Mouse (Mus musculus) frontal cortex, adult 2 months (tissue): ENCODE data around the gene Capza1. TPM values are rescaled to one million over a fixed set of nuclear protein-coding genes. Genes with fewer than 3 reads are reported as not detected.
"Not testable (repeated sequence)": the region's sequence is repeated elsewhere in the genome, so short reads cannot be mapped to it uniquely, and the experiment has no call there.

Source experiments
- DNase-seq, 2 experiments: peaks; one replicate each; pipeline ENCODE4 v3.0.0; 2022; ENCODE audit warnings: low spot score in 1 of 2; ENCODE audit errors: extremely low spot score in 1 of 2
- polyA plus RNA-seq: library from polyadenylated mRNA; depleted of rRNA; stranded (reverse); fragments of >200 nt; gene quantifications from 2 replicates; pipeline ENCODE4 v1.2.3, GENCODE M21; 2012

Capza1 gene
- polyA plus RNA-seq, 1 experiment = 35.0 TPM

DNA sequence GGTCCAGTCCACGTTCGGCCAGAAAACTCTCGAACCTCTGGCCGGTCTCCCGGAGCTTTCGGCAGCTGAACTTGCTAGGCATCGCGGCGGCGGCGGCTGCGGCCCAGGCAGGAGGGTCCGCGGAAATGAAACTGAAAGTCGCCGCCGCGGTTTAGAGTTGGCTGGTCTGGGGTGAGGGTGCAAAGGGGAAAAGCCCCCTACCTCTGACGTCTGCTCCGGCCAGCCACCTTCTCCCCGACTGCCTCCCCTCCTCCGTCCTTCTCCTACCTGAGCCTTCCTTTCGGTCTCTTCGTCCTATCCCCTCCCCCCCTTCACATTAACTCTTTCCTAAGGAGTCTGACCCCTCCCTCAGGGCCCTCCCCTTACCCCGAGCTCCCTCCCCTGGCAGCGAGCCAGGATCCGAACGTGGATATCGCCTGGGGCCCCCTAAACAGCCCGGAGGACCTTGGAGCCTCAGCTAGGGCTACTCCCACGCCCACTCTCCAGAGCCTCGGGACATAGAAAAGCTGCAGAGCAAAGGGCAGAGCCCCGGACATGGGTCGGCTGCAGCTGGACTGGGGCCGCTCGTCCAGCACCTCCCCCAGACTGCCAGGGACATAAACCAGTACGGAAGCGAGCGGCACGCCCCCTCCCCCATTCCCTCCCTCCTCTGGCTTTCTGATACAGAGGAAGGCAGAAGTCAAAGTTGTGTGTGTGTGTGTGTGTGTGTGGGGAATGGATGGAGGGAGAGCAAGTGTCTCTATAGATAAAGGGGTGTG, 46.1 kb downstream of the Capza1 start, which contains the start of gene Mov10:
Mov10 (minus strand) TSS at position 573 of the 758 bp plus-strand sequence.
- DNase-seq = peak in 1 of 2 experiments; percentile 29

DNA sequence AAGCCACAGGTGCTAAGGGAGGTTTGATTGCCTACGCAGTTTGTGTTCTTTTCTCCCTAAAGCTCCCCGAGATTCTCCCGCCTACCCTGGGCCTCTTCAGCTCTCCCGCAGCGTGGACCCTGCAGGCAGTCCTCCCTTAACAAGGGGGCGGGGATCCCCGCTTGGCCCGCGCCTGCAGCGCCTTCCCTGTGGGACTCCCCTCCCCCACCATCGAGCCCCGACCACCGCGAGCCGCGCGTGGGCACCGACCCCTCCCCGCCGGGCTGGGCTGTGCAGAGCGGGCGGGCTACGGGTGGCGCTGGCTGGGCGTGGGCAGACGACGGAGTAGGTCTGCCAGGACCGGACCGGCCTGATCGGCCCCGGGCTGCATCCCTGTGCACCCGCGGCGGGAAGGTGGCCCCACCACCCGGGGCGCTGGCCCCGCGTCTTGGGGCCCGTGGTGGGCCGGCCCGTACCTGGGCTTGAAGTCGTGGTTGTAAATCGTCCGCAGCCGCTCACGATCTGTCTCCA, 46.8 kb downstream of the Capza1 start:
- DNase-seq = peak in 1 of 2 experiments; percentile 39

DNA sequence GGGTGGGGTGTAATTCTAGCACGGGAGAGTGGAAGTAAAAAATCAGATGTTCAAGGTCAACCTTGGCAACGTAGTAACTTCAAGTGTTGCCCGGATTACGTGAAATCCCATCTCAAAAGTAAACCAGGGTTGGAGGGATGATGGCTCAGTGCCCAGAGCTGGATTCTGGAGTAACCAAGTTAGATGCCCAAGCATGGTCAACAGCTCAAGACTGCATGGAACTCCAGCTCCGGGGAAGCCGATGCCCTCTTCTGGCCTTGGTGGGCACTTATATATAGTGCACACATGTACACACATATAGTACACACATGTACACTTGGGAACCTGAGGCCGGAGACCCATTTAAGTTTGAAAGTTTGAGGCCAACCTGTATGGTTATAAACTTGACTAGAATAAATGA, 48.2 kb downstream of the Capza1 start:
- DNase-seq = no peak

DNA sequence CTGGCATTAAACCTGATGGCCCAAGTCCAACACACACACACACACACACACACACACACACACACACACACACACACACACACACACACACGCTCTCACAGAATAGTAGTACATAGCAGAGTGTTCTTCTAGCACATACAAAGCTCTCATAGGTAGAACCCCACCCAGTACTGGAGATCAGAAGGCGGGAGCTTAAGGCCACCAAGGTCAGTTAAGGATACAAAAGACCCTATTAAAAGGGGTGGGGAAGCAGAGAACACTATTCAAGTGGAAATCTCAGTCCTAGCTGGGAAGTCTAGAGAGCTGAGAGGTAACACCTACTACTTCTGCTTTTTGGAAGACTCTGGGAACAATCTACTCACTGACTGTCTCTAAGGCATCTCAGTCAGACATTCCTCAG, 49.0 kb downstream of the Capza1 start:
- DNase-seq = no peak

DNA sequence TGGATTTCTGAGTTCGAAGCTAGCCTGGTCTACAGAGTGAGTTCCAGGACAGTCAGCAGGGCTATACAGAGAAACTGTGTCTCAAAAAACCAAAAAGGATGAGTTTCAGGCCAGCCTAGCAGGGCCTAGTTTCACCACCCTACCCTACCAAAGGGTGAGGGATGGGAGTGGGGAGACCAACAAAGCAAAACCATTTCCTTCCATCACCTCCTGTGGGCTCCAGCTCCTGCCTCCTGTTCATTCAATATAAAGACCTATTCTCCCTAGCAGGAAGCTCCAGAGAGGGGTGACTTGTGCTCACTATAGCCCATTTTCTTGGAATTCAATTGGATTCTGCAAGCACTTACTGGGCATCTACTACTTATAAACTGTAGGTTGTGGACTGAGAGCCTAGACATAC, 49.6 kb downstream of the Capza1 start:
- DNase-seq = no peak

DNA sequence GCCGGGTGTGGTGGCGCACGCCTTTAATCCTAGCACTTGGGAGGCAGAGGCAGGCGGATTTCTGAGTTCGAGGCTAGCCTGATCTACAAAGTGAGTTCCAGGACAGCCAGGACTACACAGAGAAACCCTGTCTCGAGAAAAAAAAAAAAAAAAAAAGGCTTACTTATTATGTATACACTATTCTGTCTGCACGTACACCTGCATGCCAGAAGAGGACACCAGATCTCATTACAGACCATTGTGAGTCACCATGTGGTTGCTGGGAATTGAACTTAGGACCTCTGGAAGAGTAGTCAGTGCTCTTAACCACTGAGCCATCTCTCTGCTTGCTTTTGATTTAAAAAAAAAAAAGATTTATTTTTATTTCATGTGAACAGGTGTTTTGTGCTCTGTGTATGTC, 51.1 kb downstream of the Capza1 start:
- DNase-seq = not testable (repeated sequence)

DNA sequence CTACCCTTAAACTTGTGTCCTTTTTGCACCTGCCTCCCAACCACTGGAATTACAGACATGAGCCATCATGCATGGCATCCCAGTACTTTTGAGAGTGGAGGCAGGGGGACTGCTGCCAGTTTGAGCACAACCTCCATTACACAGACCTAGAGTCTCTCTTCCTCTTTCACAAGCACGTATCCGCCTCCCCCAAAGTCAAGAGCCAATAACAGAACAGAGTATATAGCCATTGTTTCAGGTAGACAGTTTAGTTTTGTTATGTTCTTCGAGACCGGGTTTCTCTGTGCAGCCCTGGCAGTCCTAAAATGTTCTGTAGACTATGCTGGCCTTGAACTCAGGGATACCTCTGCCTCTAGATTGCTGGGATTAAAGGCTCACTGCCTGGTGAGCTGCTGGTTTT, 52.1 kb downstream of the Capza1 start:
- DNase-seq = no peak

DNA sequence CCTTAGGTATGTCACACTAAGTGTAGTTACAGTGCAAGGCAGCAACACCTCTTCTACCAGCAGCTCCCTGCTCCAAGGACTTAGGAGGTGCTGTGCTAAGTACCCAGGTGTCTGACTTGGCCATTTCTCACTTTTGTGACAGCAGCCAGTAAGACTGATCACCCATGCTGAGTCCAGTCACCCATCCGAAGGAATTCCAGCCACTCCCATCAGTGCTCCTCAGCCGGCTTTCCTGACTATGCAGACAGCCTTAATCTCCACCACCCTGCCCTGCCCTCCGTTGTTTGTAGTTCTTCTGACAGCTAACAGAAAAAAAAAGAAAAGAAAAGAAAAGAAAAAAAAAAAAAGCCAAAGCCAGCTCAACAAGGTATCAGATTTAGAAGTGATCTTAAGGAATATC, 52.6 kb downstream of the Capza1 start:
- DNase-seq = no peak

DNA sequence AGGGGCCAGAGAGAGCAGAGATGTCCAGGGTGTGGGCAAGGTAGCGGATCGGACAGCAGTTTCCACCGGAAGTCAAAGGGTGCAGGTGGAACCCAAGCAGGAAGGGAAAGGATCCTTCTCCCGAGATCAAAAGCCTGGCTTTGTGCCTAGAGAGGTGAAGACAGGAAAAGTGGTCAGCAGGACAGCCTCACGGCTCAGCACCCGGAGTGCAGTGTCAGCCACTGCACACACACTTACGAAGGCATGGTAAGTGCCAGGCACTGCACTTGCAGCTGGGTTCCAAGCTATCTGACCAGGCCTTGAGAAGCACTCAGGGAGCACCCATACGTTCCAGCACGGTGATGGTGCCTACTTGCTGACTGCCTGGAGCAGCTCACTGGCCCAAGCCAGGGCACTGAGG, 58.8 kb downstream of the Capza1 start:
- DNase-seq = no peak

DNA sequence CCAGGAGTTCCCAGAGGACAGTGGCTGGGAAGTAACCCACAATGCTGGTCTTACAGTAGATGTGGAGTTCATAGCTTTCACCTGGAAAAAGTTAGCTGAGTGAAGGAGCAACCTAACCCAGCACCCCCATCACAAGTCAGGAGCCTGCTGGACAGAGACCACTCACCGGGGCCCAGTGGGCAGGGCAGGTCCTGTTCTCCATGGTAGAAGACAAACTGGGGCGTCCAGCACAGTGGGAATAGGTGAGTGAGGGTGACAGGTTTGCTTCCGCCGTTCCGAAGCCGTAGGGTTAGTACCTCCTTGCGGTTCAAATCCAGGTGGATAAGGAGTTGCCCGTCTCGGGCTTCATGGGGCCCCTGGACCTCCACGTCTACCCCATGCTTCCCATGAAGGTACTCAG, 60.0 kb downstream of the Capza1 start:
- no peak for DNase-seq

DNA sequence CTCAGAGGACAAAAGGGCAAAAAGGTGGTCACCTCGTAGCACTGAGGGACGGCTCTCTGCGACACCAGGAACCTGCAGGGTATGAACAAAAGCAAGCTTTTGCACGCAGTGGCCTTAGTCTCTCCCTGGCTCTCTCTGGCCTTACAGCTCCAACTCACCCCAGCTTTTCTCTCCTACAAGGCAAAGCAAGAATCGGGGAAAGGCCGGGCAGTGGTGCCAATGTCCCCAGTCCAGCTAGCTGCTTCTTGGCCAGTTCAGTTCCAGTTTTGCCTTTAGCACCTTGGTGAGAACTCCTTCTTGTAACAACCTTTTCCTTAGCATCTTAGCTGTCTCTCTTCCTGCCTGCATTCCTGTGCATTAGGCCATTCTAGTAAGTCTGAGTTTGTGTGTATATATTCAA, 62.8 kb downstream of the Capza1 start:
- DNase-seq = no peak

DNA sequence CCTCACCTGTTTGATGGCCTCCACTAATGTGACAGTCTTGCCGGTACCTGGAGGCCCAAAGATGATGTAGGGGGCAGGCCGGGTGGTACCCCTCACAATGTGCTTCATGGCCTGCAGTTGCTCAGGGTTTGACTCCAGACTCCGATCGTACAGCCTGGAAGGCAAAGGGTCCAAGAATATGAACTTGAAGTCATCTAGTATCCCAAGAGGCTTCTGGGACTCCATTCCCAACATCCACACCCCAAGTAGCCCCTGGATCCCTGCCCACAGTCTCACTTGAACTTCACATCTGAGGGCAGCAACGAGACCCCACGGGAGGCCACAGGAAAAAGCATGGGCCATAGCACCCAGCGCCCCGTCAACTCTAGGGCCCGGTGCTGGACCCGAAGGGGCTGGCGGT, 63.6 kb downstream of the Capza1 start:
- no peak for DNase-seq

DNA sequence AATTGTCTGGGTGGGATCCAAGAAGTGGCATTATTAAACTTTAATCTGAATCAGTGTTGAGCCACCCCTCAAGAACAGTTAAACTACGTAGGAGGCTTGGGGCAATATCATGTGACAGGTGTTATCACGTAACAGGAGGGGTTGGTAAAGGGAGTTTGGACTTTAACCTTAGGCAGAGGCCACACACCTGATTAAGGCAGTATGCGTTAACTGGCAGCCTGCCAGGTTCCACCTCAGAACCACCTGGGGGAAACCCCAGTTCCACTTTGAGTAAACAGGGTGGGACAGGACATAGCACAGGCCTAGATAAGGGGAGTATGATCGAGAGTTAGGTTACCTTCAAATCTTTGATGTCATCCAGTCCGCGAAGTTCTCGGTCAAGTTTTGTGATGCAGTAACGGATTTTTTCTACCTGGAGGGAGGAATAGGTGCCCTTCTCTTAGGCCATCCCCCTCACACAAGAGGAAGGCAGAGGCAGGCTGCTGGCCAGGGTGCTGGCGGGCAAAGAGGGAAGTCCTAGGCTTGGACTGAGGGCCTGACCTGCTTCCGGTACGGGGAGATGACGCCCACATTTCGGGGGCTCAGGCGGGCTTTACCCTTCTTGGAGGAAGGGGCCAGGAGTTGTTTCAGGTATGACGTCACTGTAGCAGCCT, 67.7 kb downstream of the Capza1 start:
- DNase-seq = no peak

DNA sequence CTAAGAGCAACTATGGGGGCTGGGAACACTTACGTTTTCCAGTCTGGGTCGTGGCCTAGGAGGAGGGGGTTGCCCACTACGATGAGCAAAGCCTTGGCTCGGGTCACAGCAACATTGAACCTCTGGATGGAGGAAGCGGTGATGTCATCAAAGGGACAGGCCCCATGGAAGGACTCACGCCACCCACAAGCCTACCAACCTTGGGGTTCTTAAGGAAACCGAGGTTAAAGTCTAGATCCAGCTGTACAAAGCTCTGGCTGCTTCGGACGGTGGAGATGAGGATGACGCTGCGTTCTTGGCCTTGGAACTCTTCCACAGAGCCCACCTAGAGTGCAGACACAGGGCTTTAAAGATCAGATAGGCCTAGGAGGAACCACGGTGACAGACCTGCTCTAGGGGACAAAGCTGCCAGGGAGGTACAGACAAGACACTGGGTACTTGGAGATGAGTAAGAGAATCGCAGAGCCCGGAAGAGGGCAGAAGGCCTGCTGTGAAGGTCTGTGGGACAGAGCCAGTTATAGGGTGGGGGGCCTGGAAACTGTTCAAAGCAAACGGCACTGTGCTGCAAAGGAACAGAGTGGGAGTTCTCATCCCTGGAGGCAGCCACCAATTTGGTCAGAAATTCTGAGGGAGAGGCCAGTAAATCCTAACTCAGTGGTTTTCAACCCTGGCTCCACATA, 68.5 kb downstream of the Capza1 start:
- no peak for DNase-seq

DNA sequence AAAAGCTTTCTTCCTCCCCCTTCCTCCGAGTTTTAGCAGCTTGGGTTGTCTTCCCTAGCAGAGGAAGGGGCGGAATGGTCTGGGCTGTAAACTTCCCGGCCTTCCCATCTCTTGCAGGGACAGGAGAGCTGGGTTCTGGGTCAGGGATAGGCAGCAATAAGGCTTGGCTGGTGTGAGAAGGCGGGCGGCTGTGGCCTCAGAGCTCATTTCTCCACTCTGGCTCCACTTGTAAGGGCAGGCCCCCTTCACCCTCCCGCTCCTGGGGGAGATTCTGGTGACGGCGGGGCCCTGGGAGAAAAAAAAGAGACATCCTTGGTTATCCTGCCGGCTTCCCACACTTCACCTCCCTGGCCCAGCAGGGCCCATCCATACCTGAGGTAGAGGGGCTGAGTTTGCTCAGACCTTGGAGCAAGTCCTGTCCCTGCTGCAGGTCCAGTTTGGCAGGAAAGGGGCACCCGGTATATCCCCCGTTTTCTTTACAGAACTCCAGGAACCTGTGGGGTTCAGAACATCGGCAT, 69.3 kb downstream of the Capza1 start:
- DNase-seq = no peak

DNA sequence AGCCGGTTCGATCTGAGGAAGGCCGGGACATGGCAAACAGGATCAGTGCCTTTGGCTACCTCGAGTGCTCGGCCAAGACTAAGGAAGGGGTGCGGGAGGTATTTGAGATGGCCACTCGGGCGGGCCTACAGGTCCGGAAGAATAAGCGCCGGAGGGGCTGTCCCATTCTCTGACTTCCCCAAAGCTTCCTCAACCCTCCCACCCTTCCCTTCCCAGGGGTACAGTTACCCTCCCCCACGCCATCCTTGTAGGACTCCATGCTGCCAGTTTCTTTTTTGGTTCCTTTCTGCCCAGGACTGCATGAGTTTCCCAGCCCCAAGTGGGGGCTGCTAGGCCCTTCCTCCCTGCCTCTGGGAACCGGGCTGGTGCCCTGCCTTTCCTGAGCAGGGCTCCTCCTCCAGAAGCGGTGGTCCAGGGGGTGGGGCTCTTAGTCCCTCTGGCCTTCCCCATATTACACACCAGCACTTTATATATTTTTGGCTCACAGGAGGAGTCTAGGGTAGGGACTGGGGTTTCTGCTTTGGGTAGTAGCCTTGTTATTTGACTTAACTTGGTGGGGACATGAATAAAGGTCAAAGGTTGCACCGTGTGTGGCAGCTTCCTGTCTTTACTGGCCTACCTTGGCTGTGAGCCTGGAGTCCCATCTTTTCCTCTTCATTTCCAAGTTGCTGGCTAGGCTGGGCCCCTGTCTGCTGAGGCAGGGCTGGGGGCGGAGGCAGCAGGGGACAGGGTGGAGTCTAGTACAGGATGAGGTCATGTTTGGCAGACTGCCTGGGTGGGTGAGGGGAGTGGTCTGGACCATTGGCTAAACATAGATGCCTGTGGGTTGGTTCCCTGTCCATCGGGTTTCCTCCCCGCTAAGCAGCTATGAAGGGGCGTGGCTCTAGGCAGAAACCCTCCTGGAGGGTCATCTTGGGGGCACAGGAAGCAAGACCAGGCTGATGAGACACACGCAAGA, 70.2 kb downstream of the Capza1 start:
- DNase-seq = peak in 1 of 2 experiments; percentile 75

DNA sequence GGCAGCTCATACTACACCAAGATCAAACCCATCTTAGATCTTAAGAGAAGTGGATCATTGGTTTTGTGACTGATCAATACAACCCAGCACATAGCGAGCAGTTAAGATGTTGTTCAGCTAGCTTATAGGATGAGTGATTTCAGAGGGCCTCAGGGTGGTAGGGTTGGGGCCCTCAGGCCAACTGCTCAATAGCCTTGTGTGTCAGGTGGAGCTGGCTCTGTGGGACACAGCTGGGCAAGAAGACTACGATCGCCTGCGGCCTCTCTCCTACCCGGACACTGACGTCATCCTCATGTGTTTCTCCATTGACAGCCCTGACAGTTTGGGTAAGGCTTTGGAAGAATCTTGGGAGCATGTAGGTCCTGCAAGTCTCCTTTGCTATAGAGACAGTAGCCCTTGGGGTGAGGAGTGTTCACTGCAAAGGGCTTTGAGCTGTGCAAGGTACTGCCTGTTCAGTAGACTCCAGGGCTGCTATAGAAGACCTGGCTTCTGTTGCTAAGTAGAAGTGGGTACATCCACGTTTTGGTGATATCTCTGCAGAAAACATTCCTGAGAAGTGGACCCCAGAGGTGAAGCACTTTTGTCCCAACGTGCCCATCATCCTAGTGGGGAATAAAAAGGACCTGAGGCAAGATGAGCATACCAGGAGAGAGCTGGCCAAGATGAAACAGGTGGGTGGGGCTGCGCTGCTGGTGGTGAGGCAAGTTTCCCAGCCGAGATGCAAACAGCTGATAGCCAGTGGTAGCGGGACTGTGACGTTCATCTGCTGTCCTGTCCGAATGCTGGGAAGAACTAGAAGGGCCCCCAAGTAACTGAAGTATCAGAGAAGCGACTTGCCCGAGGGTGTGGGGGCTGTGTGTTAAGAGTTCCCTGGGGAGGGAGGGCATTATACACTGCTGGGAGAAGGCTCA, 71.7 kb downstream of the Capza1 start:
- DNase-seq = no peak

DNA sequence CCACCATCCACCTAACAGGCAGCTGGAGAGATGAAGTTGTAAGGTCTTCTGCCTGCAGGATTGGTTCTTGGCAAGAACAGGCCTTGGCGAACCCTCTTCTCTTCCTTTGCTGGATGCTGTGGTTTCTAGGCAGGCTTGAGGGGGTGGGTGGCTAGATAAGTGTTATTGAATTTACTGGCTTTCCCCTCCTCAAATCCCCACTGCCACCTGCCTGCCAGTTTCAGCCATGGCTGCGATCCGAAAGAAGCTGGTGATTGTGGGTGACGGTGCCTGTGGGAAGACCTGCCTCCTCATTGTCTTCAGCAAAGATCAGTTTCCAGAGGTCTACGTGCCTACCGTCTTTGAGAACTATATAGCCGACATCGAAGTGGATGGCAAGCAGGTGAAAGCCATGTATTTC, 72.6 kb downstream of the Capza1 start:
- peak in 1 of 2 experiments; percentile 57 for DNase-seq

DNA sequence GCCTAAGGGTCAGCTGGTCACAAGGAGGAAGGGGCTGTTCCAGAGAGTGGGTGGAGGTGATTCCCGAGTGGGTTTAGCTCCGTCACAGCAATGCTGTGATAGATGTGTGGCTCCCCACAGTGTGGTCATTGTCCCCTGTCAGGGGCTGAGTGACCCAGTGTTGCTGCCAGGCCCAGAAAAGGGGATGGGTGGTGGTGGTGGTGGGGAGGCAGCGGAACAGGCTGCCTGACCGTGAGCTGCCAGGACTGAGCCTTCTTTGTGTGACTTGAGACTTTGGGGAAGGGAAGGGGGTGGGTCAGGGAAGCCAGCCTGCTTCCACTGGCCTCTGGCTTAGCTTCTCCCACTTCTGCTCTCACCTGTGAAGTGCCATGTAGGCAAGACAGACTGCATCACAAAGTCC, 73.3 kb downstream of the Capza1 start:
- no peak for DNase-seq
